Mouse (Mus musculus) forebrain, postnatal 0 days (tissue): ENCODE measurements around the gene Il27. TPM values are rescaled to one million over a fixed set of nuclear protein-coding genes. Genes with fewer than 3 reads are reported as not detected.

Experiments used
- ATAC-seq: fragments of 200-750 bp; cut with Nextera tagmentation; 2 replicates; pipeline ENCODE4 v1.8.0; 2017; ENCODE audit warnings: mild to moderate bottlenecking, moderate library complexity
- DNase-seq: peaks from one replicate; pipeline ENCODE4 v3.0.0-alpha.2; 2015
- H3K27ac ChIP-seq: fragments of 300-500 bp; sonication (generic); 2 replicates; pipeline ENCODE4 v1.5.1; 2014; ENCODE audit warnings: low read depth, mild to moderate bottlenecking, antibody characterized with exemption, low read length, moderate library complexity, mixed read lengths
- H3K27me3 ChIP-seq: fragments of 300-500 bp; sonication (generic); 2 replicates; pipeline ENCODE4 v1.6.1; 2014; ENCODE audit warnings: mild to moderate bottlenecking, low read length, mixed read lengths; ENCODE audit not compliant: insufficient read depth
- H3K36me3 ChIP-seq: fragments of 300-500 bp; sonication (generic); 2 replicates; pipeline ENCODE4 v1.6.1; 2014; ENCODE audit warnings: mild to moderate bottlenecking, moderate library complexity; ENCODE audit not compliant: insufficient read depth
- H3K4me1 ChIP-seq: fragments of 300-500 bp; sonication (generic); 2 replicates; pipeline ENCODE4 v1.6.1; 2014; ENCODE audit warnings: antibody characterized with exemption; ENCODE audit not compliant: insufficient read depth
- H3K4me2 ChIP-seq: fragments of 300-500 bp; sonication (generic); 2 replicates; pipeline ENCODE4 v1.6.1; 2014; ENCODE audit warnings: low read depth, mild to moderate bottlenecking, moderate library complexity
- H3K4me3 ChIP-seq: fragments of 300-500 bp; sonication (generic); 2 replicates; pipeline ENCODE4 v1.5.1; 2014; ENCODE audit warnings: low read depth, low read length, mixed read lengths
- H3K9ac ChIP-seq: fragments of 300-500 bp; sonication (generic); 2 replicates; pipeline ENCODE4 v1.6.1; 2014; ENCODE audit warnings: mild to moderate bottlenecking
- H3K9me3 ChIP-seq: fragments of 300-500 bp; sonication (generic); 2 replicates; pipeline ENCODE4 v1.6.1; 2016; ENCODE audit warnings: low read length
- CTCF ChIP-seq: sonication (generic); IDR thresholded peaks from 2 replicates; pipeline ENCODE4 v1.5.1; 2016; ENCODE audit warnings: antibody characterized with exemption, control low read depth, low read depth
- WGBS: fragments of 180-500 bp; shearing (Covaris S2); extraction: QIAGEN DNeasy Blood & Tissue Kit; methylation state at CpG from one replicate; pipeline ENCODE4 v1.1.7; 2014; 5-methylcytosine and 5-hydroxymethylcytosine counted together
- polyA plus RNA-seq: library from polyadenylated mRNA; unstranded; fragments of >200 nt; fragmentation: Nextera tagmentation; extraction: Ambion mirVana; gene quantifications from 2 replicates; pipeline ENCODE4 v1.2.1, GENCODE M21; 2015
- total RNA-seq: library from RNA; depleted of rRNA; stranded (reverse); fragments of >200 nt; gene quantifications from 2 replicates; pipeline ENCODE4 v1.2.3, GENCODE M21; 2014

Gene Il27
- total and polyA plus RNA-seq, 2 experiments from 2014 or later, result not detected

- Histone ChIP-seq H3K9me3 (no peaks in the 10 kb centered on the region), H3K27ac (no peak overlapping the region), H3K4me3 (no peak overlapping the region), H3K27me3 (no peaks in the 10 kb centered on the region), H3K36me3 (peaks cover 7% of the 10 kb centered on the region; the same call in 1 of the 2 replicates), H3K4me2 (no peak overlapping the region), H3K9ac (no peak overlapping the region), H3K4me1 (peaks cover 9% of the 10 kb centered on the region)
- DNase-seq (peak; percentile 31), ATAC-seq (no peak)
- peak; percentile 67 for TF ChIP-seq CTCF
- WGBS, result 52% methylated on average over 8 of the region's 8 CpGs
Measured at GRCm38 (mm10) chr7:126579172-126579571, 15.6 kb downstream of the Il27 start.

- DNase-seq (peak; percentile 63), ATAC-seq (no peak)
- no peak overlapping the region for H3K4me3 ChIP-seq
- H3K4me2 ChIP-seq, result no peak overlapping the region
- H3K27ac ChIP-seq, result no peak overlapping the region
- H3K27me3 ChIP-seq, result no peaks in the 10 kb centered on the region
- 51% methylated on average over 8 of the region's 8 CpGs for WGBS
- no peaks in the 10 kb centered on the region for H3K9me3 ChIP-seq
- H3K36me3 ChIP-seq, result peaks cover 16% of the 10 kb centered on the region
- H3K9ac ChIP-seq, result no peak overlapping the region
- H3K4me1 ChIP-seq, result peaks cover 2% of the 10 kb centered on the region
- TF ChIP-seq CTCF, result peak; percentile 69
Measured at GRCm38 (mm10) chr7:126576946-126577345, 17.8 kb downstream of the Il27 start.

DNA sequence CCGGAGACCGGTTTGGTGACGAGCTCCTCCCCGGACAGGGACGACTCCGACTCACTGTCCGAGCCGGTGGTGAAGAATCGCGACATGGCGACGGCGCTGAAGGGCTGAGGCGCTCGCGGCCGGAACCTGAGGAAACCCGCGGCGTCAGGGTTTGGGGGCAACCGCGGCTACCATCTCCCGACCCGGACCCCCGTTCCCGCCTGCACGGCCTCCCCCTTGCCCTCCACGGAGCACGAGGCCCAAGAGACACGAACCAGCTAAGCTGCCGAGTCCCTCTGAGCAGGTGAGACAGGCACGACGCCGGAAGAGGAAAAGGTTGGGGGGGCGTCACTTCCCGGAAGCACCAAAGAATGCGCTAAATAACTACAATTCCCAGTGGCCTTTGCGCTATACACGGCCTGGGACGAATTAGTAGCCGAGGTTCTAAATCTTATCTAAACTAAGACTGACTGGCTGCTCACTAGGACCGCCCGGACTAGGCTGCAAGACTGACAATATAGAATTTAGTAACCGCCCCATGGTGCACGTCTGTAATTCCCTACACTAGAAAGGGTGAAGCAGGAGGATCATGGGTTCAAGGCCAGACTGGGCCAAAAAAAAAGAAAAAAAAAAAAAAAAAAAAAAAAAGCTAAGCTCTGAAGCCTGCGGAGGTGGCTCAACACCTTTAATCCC is 28.5 kb downstream of the Il27 start, which contains the start of gene Eif3c:
Gene Eif3c (minus strand): TSS at position 318 of the 672 bp plus-strand sequence.
- Histone ChIP-seq H3K9me3 (no peaks in the 10 kb centered on the region), H3K4me2 (peak within 1 kb of the TSS; percentile 75), H3K36me3 (peaks cover 33% of the 10 kb centered on the region), H3K27ac (peak within 1 kb of the TSS; percentile 81), H3K4me1 (peaks cover 4% of the 10 kb centered on the region; the same call in 1 of the 2 replicates), H3K9ac (peak within 1 kb of the TSS; percentile 78), H3K4me3 (peak within 1 kb of the TSS; percentile 89), H3K27me3 (no peaks in the 10 kb centered on the region)
- DNase-seq (peak; percentile 90), ATAC-seq (peak; percentile 97)
- WGBS, result under 1% methylated on average over 46 of the region's 46 CpGs
- no peak for TF ChIP-seq CTCF

- peak overlapping the region; percentile 81 for H3K27ac ChIP-seq
- 3% methylated on average over 28 of the region's 28 CpGs for WGBS
- peaks cover 39% of the 10 kb centered on the region for H3K36me3 ChIP-seq
- TF ChIP-seq CTCF, result no peak
- peak; percentile 13 for DNase-seq
- no peaks in the 10 kb centered on the region for H3K27me3 ChIP-seq
- H3K4me1 ChIP-seq, result peaks cover 4% of the 10 kb centered on the region; the same call in 1 of the 2 replicates
- peak; percentile 38 for ATAC-seq
- H3K4me3 ChIP-seq, result peak overlapping the region; percentile 89
- H3K9me3 ChIP-seq, result no peaks in the 10 kb centered on the region
- peak overlapping the region; percentile 75 for H3K4me2 ChIP-seq
- peak overlapping the region; percentile 78 for H3K9ac ChIP-seq
Measured at GRCm38 (mm10) chr7:126565693-126566092, 29.0 kb downstream of the Il27 start.

DNA sequence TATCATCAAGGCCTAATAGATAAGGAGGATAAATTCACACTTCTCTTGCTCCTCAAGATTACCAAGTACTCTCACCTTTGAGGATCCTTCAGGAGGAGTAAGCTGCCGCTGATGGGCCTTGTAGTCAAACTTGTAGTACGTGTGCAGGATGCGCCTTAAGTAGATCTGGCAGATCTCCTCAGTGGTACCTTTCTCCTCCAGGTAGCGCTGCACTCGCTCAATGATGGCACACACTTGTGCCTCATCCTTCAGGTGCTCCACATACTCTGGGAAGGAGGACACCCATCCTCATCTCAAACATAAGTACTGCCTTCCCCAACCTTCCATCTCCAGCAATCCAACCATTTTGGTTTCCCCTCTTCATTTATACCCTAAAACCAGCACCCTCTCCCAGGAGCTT is 38.1 kb downstream of the Il27 start:
- Histone ChIP-seq H3K4me2 (no peak overlapping the region), H3K36me3 (peaks cover 88% of the 10 kb centered on the region), H3K27me3 (no peaks in the 10 kb centered on the region), H3K4me1 (no peaks in the 10 kb centered on the region), H3K27ac (no peak overlapping the region), H3K9ac (no peak overlapping the region), H3K4me3 (no peak overlapping the region), H3K9me3 (no peaks in the 10 kb centered on the region)
- 97% methylated on average over 5 of the region's 5 CpGs for WGBS
- no peak for ATAC-seq
- no peak for DNase-seq
- no peak for TF ChIP-seq CTCF

- no peak overlapping the region for H3K27ac ChIP-seq
- no peaks in the 10 kb centered on the region for H3K27me3 ChIP-seq
- H3K9ac ChIP-seq, result no peak overlapping the region
- H3K4me1 ChIP-seq, result no peaks in the 10 kb centered on the region
- no peak overlapping the region for H3K4me2 ChIP-seq
- H3K36me3 ChIP-seq, result peaks cover 90% of the 10 kb centered on the region
- H3K4me3 ChIP-seq, result no peak overlapping the region
- ATAC-seq, result no peak
- WGBS, result 95% methylated on average over 1 of the region's 1 CpGs
- 0 out of 2 replicates have a peak, but pooled peaks have one; percentile 21 for TF ChIP-seq CTCF
- H3K9me3 ChIP-seq, result no peaks in the 10 kb centered on the region
- DNase-seq, result no peak
Measured at GRCm38 (mm10) chr7:126554796-126555195, 39.9 kb downstream of the Il27 start.

- no peaks in the 10 kb centered on the region for H3K27me3 ChIP-seq
- H3K9ac ChIP-seq, result no peak overlapping the region
- H3K4me1 ChIP-seq, result no peaks in the 10 kb centered on the region
- ATAC-seq (no peak), DNase-seq (no peak)
- H3K4me2 ChIP-seq, result no peak overlapping the region
- peaks cover 54% of the 10 kb centered on the region for H3K36me3 ChIP-seq
- H3K27ac ChIP-seq, result no peak overlapping the region
- 87% methylated on average over 2 of the region's 2 CpGs for WGBS
- H3K9me3 ChIP-seq, result no peaks in the 10 kb centered on the region
- H3K4me3 ChIP-seq, result no peak overlapping the region
- TF ChIP-seq CTCF, result no peak
Measured at GRCm38 (mm10) chr7:126545631-126546030, 49.1 kb downstream of the Il27 start.
